Mouse (Mus musculus) urinary bladder, postnatal 25 days (tissue): ENCODE measurements at regions not wholly inside any gene's neighbourhood (a gene's known extent, or its start where the extent isn't known, plus 50 kb on each side); places are given as distances from the start of the nearest gene placed in this dataset.

Experiments
- DNase-seq: peaks from one replicate; pipeline ENCODE4 v3.0.0; 2022; ENCODE audit warnings: low spot score

- no peak for DNase-seq
Measured at GRCm38 (mm10) chr1:35428126-35428840, 578.5 kb downstream of the Plekhb2 start.

GRCm38 (mm10) chr1:35429471-35429870 lies 579.7 kb downstream of the Plekhb2 start:
- no peak for DNase-seq

DNA sequence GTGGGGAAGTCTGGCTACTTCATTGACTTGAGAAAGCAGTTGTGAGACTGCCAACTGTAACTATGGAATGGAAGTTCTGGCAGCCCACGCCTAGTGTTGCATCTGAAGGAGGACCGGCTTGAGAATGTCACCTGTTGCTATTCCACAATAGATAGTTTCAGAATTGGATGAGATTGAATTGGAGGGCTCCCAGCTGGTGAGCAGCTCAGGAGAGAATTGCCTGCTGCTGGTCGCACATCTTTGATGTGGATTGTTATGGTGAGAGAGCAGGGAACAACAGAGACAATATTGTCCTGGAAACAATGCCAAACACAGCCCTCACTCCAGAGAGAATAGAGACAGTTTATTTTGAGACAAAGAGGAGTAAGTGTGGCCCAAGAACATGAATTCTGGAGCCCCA lies 585.9 kb downstream of the Plekhb2 start:
- no peak for DNase-seq

GRCm38 (mm10) chr1:35447345-35447744 lies 597.6 kb downstream of the Plekhb2 start:
- no peak for DNase-seq

GRCm38 (mm10) chr1:35452441-35453107 lies 602.8 kb downstream of the Plekhb2 start:
- DNase-seq: no peak

DNA sequence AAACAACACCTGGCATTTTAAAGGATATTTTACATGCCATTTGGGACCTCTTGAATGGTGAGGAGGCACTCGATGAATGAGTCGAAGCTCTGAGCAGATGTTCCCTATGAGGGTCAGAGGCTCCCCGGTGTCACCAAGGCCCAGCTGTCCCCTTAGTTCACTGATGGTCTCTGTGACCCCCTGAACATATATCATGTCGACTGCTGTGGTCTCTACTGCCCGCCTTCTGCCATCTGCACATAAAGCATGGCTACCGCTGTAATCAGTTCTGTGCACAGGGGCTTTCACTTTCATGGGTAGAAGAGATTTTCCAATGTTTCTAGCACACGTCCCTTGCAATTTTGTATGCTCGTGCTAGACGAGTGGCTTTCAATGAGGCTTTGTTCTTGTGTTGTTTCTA lies 607.8 kb downstream of the Plekhb2 start:
- no peak for DNase-seq

- DNase-seq: no peak
Measured at GRCm38 (mm10) chr1:35465081-35465480, 603.1 kb upstream of the Hs6st1 start.

DNA sequence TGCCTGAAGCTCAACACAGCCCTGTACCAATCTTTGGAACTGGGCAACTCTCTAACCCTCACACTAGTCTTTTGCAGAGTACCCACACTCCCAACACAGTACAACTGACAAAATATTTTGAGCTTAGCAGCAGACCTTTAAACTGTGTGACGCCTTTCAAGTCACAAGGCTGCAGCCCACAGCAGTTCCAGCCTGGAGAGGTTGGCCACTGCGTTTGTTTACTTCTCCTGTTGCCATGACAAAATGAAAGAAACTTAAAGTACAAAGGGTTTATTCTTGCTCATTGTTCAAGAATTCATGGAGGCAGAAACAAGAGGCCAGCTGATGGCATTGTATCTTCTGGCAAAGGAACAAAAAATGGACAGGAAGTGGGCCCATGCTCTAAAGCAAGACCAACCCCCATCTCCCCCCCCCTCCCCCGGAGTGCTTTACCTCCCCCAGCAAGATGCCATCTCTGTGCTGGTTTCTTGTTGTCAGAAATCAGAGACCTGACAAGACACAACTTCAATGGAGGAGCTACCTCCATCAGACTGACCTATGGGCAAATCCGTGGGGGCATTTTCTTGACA lies 598.9 kb upstream of the Hs6st1 start:
- no peak for DNase-seq

- DNase-seq: no peak
Measured at GRCm38 (mm10) chr1:35478262-35478661, 589.9 kb upstream of the Hs6st1 start.

DNA sequence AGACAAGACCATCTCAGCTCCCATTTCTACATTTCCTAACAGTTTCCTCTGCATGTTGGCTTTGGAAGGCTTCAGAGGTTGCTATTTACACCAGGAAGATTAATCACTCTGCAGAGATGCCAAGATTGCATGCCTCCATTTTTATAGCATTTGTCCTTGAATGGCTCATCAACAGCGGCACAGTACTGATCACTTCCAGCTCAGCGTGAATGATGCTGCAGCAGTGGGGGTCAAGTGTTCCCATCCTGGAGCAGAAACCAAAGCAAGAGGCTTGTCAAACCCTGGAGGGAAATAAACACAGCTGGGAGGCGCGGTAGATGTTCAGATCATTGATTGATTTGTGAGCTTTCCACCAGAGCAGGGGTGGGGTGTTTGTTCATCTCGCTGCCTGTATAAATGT lies 572.2 kb upstream of the Hs6st1 start:
- DNase-seq: no peak

GRCm38 (mm10) chr1:35522951-35523350 lies 545.2 kb upstream of the Hs6st1 start:
- no peak for DNase-seq

- DNase-seq: no peak
Measured at GRCm38 (mm10) chr1:35523790-35524362, 544.3 kb upstream of the Hs6st1 start.

DNA sequence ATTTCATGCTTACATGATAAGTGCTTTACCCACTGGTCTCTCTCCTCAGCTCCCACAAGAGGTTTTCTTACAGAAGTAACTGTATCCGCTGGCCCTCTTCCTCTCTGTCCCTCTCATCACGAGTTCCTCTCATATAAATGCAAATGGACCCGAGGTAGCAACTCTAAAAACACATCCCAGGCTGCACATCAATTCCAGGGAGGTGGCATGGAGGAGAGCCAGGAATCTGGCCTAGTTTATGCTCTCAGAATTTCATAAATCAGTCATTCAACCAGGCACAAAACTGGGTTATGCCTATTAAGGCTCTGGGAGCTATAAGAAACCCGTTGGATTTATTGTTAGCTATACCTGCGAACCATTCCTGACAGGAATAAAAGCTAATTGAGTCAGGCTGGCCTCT lies 543.4 kb upstream of the Hs6st1 start:
- DNase-seq: no peak

DNA sequence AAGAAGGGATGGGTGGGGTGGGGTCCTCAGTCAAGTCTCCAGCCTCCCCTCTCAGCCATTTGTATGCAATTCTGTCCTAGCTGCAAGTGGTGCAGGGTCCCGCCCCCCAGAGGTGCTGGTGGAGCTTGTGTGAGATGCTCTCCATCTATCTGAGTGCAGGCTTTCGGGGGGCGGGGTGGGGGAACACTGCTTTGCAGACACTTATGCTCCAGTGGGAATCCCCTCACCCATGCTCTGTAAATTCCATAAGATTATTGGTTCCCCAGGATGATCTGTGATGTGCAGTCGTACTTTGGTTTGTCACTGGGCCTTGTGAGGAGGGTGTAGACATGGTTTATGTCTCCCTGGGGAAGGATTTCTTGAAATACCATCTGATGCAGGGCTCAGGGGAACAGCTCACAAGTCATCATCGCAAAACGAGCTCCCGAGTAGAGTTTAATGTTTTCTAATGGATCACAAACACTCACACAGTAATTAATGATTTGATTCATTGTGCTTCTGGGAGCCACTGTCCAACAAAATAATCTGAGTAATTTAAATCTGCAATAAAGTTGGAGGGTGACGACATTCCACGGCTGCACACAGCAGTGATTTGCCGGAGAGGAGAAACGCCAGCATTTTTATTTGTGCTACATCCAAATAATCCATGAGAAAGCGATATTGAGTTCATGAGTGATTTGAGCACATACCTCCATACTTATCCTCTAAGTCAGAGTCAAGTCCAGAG lies 540.3 kb upstream of the Hs6st1 start:
- DNase-seq: no peak

- DNase-seq: no peak
Measured at GRCm38 (mm10) chr1:35535470-35535869, 532.7 kb upstream of the Hs6st1 start.

GRCm38 (mm10) chr1:35536276-35536675 lies 531.9 kb upstream of the Hs6st1 start:
- no peak for DNase-seq

DNA sequence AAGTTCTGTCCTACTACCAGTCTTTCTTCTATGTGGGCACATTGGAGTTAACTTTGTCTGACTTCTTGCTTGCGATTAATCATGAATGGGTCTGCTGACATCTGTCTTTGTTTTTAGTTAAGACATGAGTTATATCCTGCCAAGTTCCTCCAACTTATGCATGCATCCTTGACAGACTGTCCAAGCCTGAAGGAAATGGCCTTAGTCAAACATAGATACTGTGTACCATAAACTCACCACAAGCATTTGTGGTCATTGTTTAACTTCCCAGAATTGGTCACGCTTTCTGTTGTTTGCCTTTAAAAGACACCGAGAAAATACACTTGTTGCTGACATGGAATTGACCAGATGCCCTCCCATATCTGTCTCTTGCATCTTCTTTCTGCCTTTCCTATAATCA lies 519.4 kb upstream of the Hs6st1 start:
- no peak for DNase-seq

- DNase-seq: no peak
Measured at GRCm38 (mm10) chr1:35551503-35551902, 516.7 kb upstream of the Hs6st1 start.

DNA sequence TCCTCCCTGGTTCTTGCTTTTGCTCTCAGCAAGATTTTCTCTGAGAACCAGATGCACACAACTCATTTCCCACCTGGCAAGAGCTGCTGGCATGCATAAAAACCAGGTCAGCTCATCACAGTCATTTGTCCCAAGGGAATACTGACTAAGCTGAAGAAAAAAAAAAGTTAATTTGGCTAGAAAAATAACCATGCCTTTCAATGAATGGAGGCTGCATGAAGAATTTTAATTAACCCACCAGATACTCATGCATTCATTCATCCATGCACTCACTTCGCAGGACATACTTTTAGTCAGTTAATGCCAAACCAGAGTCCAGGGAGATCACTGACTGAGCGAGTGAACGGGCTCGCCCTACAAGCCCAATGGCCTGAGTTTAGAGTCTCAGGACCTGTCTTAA lies 505.4 kb upstream of the Hs6st1 start:
- DNase-seq: no peak

DNA sequence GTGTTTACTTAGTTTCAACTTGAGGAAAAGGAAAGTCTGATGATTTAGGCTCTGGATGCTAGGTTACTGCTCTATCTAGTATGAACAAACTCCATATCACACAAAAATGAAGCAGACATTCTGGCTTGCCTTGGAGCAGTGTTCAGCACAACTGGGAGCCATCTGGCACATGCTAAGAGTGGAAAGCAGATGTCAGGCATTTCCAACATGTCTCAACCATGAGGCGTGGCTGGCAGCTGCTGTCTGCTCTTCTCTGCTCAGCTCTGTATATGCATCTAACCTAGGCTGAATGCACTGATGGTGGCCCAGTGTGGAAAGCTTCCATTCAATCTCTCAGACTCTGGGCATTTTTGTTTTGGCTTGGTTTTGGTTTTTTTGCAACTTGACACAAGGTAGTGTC lies 493.0 kb upstream of the Hs6st1 start:
- DNase-seq: no peak

DNA sequence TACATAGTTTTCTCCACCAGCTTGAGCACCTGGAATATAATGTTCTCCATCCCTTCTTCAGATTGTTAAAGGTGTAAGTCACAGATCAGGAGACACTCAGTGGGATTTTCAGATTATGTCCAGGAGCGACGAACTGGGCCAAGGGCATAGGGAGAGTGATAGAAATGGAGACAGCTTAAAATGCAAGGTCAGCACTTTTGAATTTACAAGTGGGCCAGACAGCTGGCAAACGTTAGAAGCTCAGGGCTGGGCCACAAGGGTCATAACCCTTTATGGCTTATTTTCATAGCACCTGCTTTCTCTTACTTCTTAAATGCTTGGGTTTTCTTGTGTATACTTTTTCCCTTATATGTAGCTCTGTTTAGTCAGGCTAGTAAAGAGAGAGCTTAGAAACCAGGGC lies 488.8 kb upstream of the Hs6st1 start:
- DNase-seq: no peak

DNA sequence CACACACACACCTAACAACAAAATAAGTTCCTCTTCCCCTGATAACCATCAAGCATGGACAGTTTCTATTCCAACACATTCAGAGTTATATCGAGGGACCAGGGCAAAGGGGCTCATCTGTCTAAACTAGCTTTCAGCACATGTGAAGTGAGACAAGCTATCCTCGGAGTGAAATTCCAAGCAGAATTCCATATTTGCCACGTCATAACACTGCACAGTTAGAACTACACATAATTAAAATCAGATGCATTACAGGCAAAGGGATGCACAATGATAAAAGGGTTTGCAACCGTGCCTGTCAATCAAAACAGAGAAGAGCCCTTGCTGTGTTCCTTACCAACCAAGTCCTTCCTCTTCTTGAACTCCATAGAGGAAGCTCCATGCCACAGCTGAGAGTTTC lies 488.2 kb upstream of the Hs6st1 start:
- no peak for DNase-seq

DNA sequence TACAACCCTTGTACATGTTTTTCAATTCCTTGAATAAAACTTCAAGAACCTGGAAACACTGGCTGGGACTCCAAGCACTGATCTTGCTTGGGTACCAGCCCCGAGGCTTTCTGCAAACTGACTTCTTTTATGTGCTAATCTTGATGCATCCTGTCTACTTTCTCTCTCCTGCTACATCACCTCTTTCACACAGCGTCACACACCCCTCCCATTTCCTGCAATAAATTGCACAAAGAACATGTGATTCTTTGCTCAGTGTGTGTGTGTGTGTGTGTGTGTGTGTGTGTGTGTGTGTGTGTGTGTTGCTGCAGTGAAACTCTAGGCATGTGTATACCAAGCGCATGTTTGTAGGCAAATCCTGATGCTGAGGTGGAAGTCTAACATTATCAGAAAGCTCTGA lies 487.7 kb upstream of the Hs6st1 start:
- no peak for DNase-seq
